Mouse (Mus musculus): ENCODE measurements around the gene Gm11042.
A peak's percentile ranks its signal among the peaks of the same experiment; 100 is the strongest.

The Gm11042 gene

GRCm38 (mm10) chr12:74284020-74284684 is 32.0 kb downstream of the Gm11042 start:
- peak; percentile 85 for DNase-seq (ENCODE audit: low spot score)

- no peak for DNase-seq (ENCODE audit: low spot score)
Measured at GRCm38 (mm10) chr12:74282846-74283245, 33.3 kb downstream of the Gm11042 start.

- no peak for DNase-seq (ENCODE audit: low spot score)
Measured at GRCm38 (mm10) chr12:74281403-74281802, 34.8 kb downstream of the Gm11042 start.

GRCm38 (mm10) chr12:74277265-74277664 is 38.9 kb downstream of the Gm11042 start:
- DNase-seq (ENCODE audit: low spot score) = no peak

GRCm38 (mm10) chr12:74272545-74272944 is 43.6 kb downstream of the Gm11042 start:
- DNase-seq (ENCODE audit: low spot score) = no peak

GRCm38 (mm10) chr12:74268644-74269285 is 47.4 kb downstream of the Gm11042 start:
- no peak for DNase-seq (ENCODE audit: low spot score)

GRCm38 (mm10) chr12:74267049-74267448 is 49.1 kb downstream of the Gm11042 start:
- no peak for DNase-seq (ENCODE audit: low spot score)

Measured in layer of hippocampus, adult 9-10 months (tissue).